Mouse (Mus musculus): ENCODE results near the gene Synpr. TPM values are rescaled to one million over a fixed set of nuclear protein-coding genes. Genes with fewer than 3 reads are reported as not detected.

The Synpr gene
- polyA plus RNA-seq, 1 experiment from 2014 or later: 5.1 TPM

GRCm38 (mm10) chr14:13440723-13441122 lies 156.1 kb downstream of the Synpr start:
- no peak for DNase-seq (ENCODE audit: low spot score)
- 0 out of 2 replicates have a peak, but pooled peaks have one; percentile 56 for ATAC-seq (replicated peaks; ENCODE audit: insufficient number of reproducible peaks, low FRiP score, low TSS enrichment, low read depth)
- 80% methylated on average over 6 of the region's 6 CpGs for WGBS
- Histone ChIP-seq H3K9me3 (replicated peaks; ENCODE audit: control insufficient read depth, low read length) (no peaks in the 10 kb centered on the region), H3K27ac (replicated peaks; ENCODE audit: low read depth, low read length) (no peak overlapping the region), H3K27me3 (ENCODE audit: control insufficient read depth, insufficient read depth, low read length) (no peaks in the 10 kb centered on the region), H3K4me1 (ENCODE audit: control insufficient read depth, insufficient read depth, low read length) (no peaks in the 10 kb centered on the region), H3K36me3 (replicated peaks; ENCODE audit: control insufficient read depth, insufficient read depth, low read depth, low read length) (no peaks in the 10 kb centered on the region), H3K4me2 (ENCODE audit: low read depth, low read length) (no peak overlapping the region), H3K9ac (replicated peaks; ENCODE audit: low read length) (no peak overlapping the region), H3K4me3 (ENCODE audit: low read depth, low read length) (no peak overlapping the region)

DNA sequence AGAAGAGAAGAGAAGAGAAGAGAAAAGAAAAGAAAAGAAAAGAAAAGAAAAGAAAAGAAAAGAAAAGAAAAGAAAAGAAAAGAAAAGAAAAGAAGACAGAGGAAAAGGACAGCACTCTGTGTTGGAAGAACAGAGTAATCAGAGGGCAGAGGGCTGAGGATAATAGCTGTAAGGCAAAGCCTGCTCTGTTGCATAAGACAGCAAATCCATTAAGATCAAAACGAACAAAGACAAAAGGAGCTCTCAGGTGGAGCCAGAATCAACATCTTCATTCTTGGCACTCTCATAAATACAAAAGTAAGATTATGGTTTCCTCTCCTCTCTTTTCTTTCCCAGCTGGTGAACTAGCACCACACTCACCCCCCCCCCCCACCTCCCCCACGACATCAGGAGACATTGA lies 160.3 kb downstream of the Synpr start:
- Histone ChIP-seq H3K4me3 (ENCODE audit: low read depth, low read length) (no peak overlapping the region), H3K9me3 (replicated peaks; ENCODE audit: control insufficient read depth, low read length) (no peaks in the 10 kb centered on the region), H3K27me3 (ENCODE audit: control insufficient read depth, insufficient read depth, low read length) (no peaks in the 10 kb centered on the region), H3K4me1 (ENCODE audit: control insufficient read depth, insufficient read depth, low read length) (no peaks in the 10 kb centered on the region), H3K36me3 (replicated peaks; ENCODE audit: control insufficient read depth, insufficient read depth, low read depth, low read length) (no peaks in the 10 kb centered on the region), H3K4me2 (ENCODE audit: low read depth, low read length) (no peak overlapping the region), H3K9ac (replicated peaks; ENCODE audit: low read length) (no peak overlapping the region), H3K27ac (replicated peaks; ENCODE audit: low read depth, low read length) (no peak overlapping the region)
- DNase-seq (ENCODE audit: low spot score) (no peak), ATAC-seq (replicated peaks; ENCODE audit: insufficient number of reproducible peaks, low FRiP score, low TSS enrichment, low read depth) (no peak)
- WGBS: 23% methylated on average over 2 of the region's 2 CpGs

GRCm38 (mm10) chr14:13453461-13454204 lies 169.1 kb downstream of the Synpr start:
- H3K9me3 ChIP-seq (replicated peaks; ENCODE audit: control insufficient read depth, low read length): no peaks in the 10 kb centered on the region
- H3K4me2 ChIP-seq (ENCODE audit: low read depth, low read length): no peak overlapping the region
- no peaks in the 10 kb centered on the region for H3K4me1 ChIP-seq (ENCODE audit: control insufficient read depth, insufficient read depth, low read length)
- H3K9ac ChIP-seq (replicated peaks; ENCODE audit: low read length): no peak overlapping the region
- H3K27ac ChIP-seq (replicated peaks; ENCODE audit: low read depth, low read length): no peak overlapping the region
- DNase-seq (ENCODE audit: low spot score): no peak
- no peaks in the 10 kb centered on the region for H3K27me3 ChIP-seq (ENCODE audit: control insufficient read depth, insufficient read depth, low read length)
- H3K36me3 ChIP-seq (replicated peaks; ENCODE audit: control insufficient read depth, insufficient read depth, low read depth, low read length): no peaks in the 10 kb centered on the region
- H3K4me3 ChIP-seq (ENCODE audit: low read depth, low read length): no peak overlapping the region
- peak; percentile 67; the same call in 1 of the 2 replicates for ATAC-seq (replicated peaks; ENCODE audit: insufficient number of reproducible peaks, low FRiP score, low TSS enrichment, low read depth)
- WGBS: 28% methylated on average over 3 of the region's 3 CpGs

DNA sequence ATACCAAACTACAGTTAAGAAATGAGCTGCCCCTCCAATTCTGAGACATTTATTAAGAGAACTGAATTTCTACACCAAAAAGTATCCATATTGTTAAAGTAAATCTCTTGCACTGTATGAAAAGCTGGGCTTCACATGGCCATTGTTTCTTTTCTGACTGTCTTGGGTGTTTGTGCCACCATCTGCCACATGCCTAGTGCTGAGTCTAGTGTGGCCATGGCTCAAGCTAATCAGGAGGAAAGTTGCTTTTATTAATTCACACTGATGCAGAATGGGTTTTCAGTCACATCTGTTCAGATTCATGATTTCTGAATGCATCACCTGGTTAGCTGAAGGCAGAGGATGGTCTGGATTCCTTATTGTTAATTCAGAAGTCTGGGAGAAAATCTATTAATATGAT lies 170.4 kb downstream of the Synpr start:
- H3K36me3 ChIP-seq (replicated peaks; ENCODE audit: control insufficient read depth, insufficient read depth, low read depth, low read length): no peaks in the 10 kb centered on the region
- H3K27ac ChIP-seq (replicated peaks; ENCODE audit: low read depth, low read length): no peak overlapping the region
- H3K4me3 ChIP-seq (ENCODE audit: low read depth, low read length): no peak overlapping the region
- no peak overlapping the region for H3K9ac ChIP-seq (replicated peaks; ENCODE audit: low read length)
- H3K27me3 ChIP-seq (ENCODE audit: control insufficient read depth, insufficient read depth, low read length): no peaks in the 10 kb centered on the region
- H3K9me3 ChIP-seq (replicated peaks; ENCODE audit: control insufficient read depth, low read length): no peaks in the 10 kb centered on the region
- H3K4me2 ChIP-seq (ENCODE audit: low read depth, low read length): no peak overlapping the region
- DNase-seq (ENCODE audit: low spot score): no peak
- ATAC-seq (replicated peaks; ENCODE audit: insufficient number of reproducible peaks, low FRiP score, low TSS enrichment, low read depth): no peak
- no peaks in the 10 kb centered on the region for H3K4me1 ChIP-seq (ENCODE audit: control insufficient read depth, insufficient read depth, low read length)

DNA sequence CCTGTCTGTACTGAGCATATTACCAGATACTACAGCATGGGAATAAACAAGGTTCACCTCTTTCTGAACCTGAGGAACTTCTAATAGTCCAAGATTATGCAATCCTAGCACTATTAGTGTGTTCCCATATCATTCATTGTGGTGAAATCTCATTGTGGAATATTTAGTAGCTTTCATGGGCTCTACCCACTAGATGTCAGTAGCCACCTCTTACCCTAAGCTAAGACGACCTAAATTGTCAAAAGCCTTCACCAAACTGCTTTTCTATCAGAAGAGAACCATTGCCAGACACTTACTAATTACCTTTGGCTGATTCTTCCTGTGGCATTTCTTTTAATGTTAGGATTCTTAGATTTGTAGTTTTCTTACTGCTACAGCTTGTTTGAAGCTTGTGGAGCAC lies 174.8 kb downstream of the Synpr start:
- no peaks in the 10 kb centered on the region for H3K36me3 ChIP-seq (replicated peaks; ENCODE audit: control insufficient read depth, insufficient read depth, low read depth, low read length)
- ATAC-seq (replicated peaks; ENCODE audit: insufficient number of reproducible peaks, low FRiP score, low TSS enrichment, low read depth) (no peak), DNase-seq (ENCODE audit: low spot score) (no peak)
- no peaks in the 10 kb centered on the region for H3K9me3 ChIP-seq (replicated peaks; ENCODE audit: control insufficient read depth, low read length)
- no peaks in the 10 kb centered on the region for H3K27me3 ChIP-seq (ENCODE audit: control insufficient read depth, insufficient read depth, low read length)
- 19% methylated on average over 1 of the region's 1 CpGs for WGBS
- H3K27ac ChIP-seq (replicated peaks; ENCODE audit: low read depth, low read length): no peak overlapping the region
- no peak overlapping the region for H3K4me2 ChIP-seq (ENCODE audit: low read depth, low read length)
- H3K4me3 ChIP-seq (ENCODE audit: low read depth, low read length): no peak overlapping the region
- no peak overlapping the region for H3K9ac ChIP-seq (replicated peaks; ENCODE audit: low read length)
- no peaks in the 10 kb centered on the region for H3K4me1 ChIP-seq (ENCODE audit: control insufficient read depth, insufficient read depth, low read length)

- ATAC-seq (replicated peaks; ENCODE audit: insufficient number of reproducible peaks, low FRiP score, low TSS enrichment, low read depth): no peak
- Histone ChIP-seq H3K9me3 (replicated peaks; ENCODE audit: control insufficient read depth, low read length) (no peaks in the 10 kb centered on the region), H3K27ac (replicated peaks; ENCODE audit: low read depth, low read length) (no peak overlapping the region), H3K36me3 (replicated peaks; ENCODE audit: control insufficient read depth, insufficient read depth, low read depth, low read length) (no peaks in the 10 kb centered on the region), H3K4me2 (ENCODE audit: low read depth, low read length) (no peak overlapping the region), H3K4me1 (ENCODE audit: control insufficient read depth, insufficient read depth, low read length) (no peaks in the 10 kb centered on the region), H3K4me3 (ENCODE audit: low read depth, low read length) (no peak overlapping the region), H3K9ac (replicated peaks; ENCODE audit: low read length) (no peak overlapping the region), H3K27me3 (ENCODE audit: control insufficient read depth, insufficient read depth, low read length) (no peaks in the 10 kb centered on the region)
- 89% methylated on average over 2 of the region's 2 CpGs for WGBS
- no peak for DNase-seq (ENCODE audit: low spot score)
These were observed 184.6 kb downstream of the Synpr start for GRCm38 (mm10) chr14:13469211-13469610.

DNA sequence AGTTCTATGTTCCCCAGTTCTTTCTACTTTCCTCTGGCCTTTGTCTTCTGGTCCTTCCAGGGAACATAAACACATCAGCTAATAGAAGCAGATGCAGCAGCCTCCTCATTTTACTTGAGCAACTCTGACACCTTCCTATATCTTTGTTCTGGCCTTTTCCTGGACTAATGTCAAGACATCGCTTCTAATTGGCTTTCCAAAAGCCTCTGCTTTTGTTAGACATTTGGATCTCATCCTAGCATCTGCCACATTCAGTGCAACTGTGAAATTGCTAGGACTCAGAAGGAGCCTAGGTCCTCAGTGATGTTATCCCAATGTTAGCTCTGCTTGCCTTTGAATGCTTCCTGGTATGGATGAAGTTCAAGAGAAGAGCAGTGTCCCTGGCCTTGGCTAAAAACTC lies 193.2 kb downstream of the Synpr start:
- no peak for ATAC-seq (replicated peaks; ENCODE audit: insufficient number of reproducible peaks, low FRiP score, low TSS enrichment, low read depth)
- Histone ChIP-seq H3K9ac (replicated peaks; ENCODE audit: low read length) (no peak overlapping the region), H3K4me3 (ENCODE audit: low read depth, low read length) (no peak overlapping the region), H3K9me3 (replicated peaks; ENCODE audit: control insufficient read depth, low read length) (no peaks in the 10 kb centered on the region), H3K27me3 (ENCODE audit: control insufficient read depth, insufficient read depth, low read length) (no peaks in the 10 kb centered on the region), H3K36me3 (replicated peaks; ENCODE audit: control insufficient read depth, insufficient read depth, low read depth, low read length) (no peaks in the 10 kb centered on the region), H3K4me1 (ENCODE audit: control insufficient read depth, insufficient read depth, low read length) (no peaks in the 10 kb centered on the region), H3K27ac (replicated peaks; ENCODE audit: low read depth, low read length) (no peak overlapping the region), H3K4me2 (ENCODE audit: low read depth, low read length) (no peak overlapping the region)
- DNase-seq (ENCODE audit: low spot score): no peak
- 77% methylated on average over 1 of the region's 1 CpGs for WGBS

- WGBS: 60% methylated on average over 5 of the region's 5 CpGs
- no peak for ATAC-seq (replicated peaks; ENCODE audit: insufficient number of reproducible peaks, low FRiP score, low TSS enrichment, low read depth)
- peak; percentile 57 for DNase-seq (ENCODE audit: low spot score)
- Histone ChIP-seq H3K9me3 (replicated peaks; ENCODE audit: control insufficient read depth, low read length) (no peaks in the 10 kb centered on the region), H3K9ac (replicated peaks; ENCODE audit: low read length) (no peak overlapping the region), H3K4me3 (ENCODE audit: low read depth, low read length) (no peak overlapping the region), H3K4me2 (ENCODE audit: low read depth, low read length) (no peak overlapping the region), H3K27ac (replicated peaks; ENCODE audit: low read depth, low read length) (no peak overlapping the region), H3K36me3 (replicated peaks; ENCODE audit: control insufficient read depth, insufficient read depth, low read depth, low read length) (no peaks in the 10 kb centered on the region), H3K4me1 (ENCODE audit: control insufficient read depth, insufficient read depth, low read length) (no peaks in the 10 kb centered on the region), H3K27me3 (ENCODE audit: control insufficient read depth, insufficient read depth, low read length) (no peaks in the 10 kb centered on the region)
These were observed 220.8 kb downstream of the Synpr start for GRCm38 (mm10) chr14:13505355-13505754.
